Mouse (Mus musculus) small intestine, adult 2 months (tissue): ENCODE data around the gene Tma7.

Source experiments
- CTCF ChIP-seq: fragments of 200-500 bp; IDR thresholded peaks from 2 replicates; pipeline ENCODE4 v1.5.1; 2012; ENCODE audit warnings: low read depth, mild to moderate bottlenecking, control low read depth, inconsistent platforms, low read length, moderate library complexity, mixed read lengths; ENCODE audit not compliant: insufficient replicate concordance, insufficient read length; ENCODE audit errors: extremely low read depth
- POLR2A ChIP-seq: fragments of 200-500 bp; IDR thresholded peaks from 2 replicates; pipeline ENCODE4 v1.6.1; 2012; ENCODE audit warnings: low read depth, mild to moderate bottlenecking, control low read depth, inconsistent platforms, low read length, moderate library complexity

GRCm38 (mm10) chr9:109094553-109095136, 12.3 kb upstream of the Tma7 start:
- TF ChIP-seq CTCF (no peak), POLR2A (no peak)
